Mouse (Mus musculus) liver, embryonic 11.5 days (tissue): ENCODE data around the gene Pgf. TPM values are rescaled to one million over a fixed set of nuclear protein-coding genes. Genes with fewer than 3 reads are reported as not detected.

Experiments
- ATAC-seq: fragments of 200-750 bp; cut with Nextera tagmentation; replicated peaks from 2 replicates; pipeline ENCODE4 v1.8.0; 2017; ENCODE audit warnings: moderate number of reproducible peaks, mild to moderate bottlenecking, moderate TSS enrichment, moderate library complexity; ENCODE audit not compliant: low FRiP score
- DNase-seq: peaks from one replicate; pipeline ENCODE4 v3.0.0-alpha.2; 2017; ENCODE audit warnings: low spot score
- H3K27ac ChIP-seq: fragments of 300-500 bp; sonication (generic); 2 replicates; pipeline ENCODE4 v1.5.1; 2014; ENCODE audit warnings: mild to moderate bottlenecking, low read depth, low read length, control low read depth
- H3K27me3 ChIP-seq: fragments of 300-500 bp; sonication (generic); replicated peaks from 2 replicates; pipeline ENCODE4 v1.6.1; 2014; ENCODE audit warnings: low read length, mixed read lengths; ENCODE audit not compliant: control insufficient read depth, insufficient read depth
- H3K36me3 ChIP-seq: fragments of 300-500 bp; sonication (generic); 2 replicates; pipeline ENCODE4 v1.6.1; 2014; ENCODE audit warnings: mild to moderate bottlenecking, low read length, moderate library complexity, mixed read lengths; ENCODE audit not compliant: control insufficient read depth, insufficient read depth
- H3K4me1 ChIP-seq: fragments of 300-500 bp; sonication (generic); replicated peaks from 2 replicates; pipeline ENCODE4 v1.6.1; 2014; ENCODE audit warnings: low read length, mixed read lengths; ENCODE audit not compliant: control insufficient read depth, insufficient read depth
- H3K4me2 ChIP-seq: fragments of 300-500 bp; sonication (generic); 2 replicates; pipeline ENCODE4 v1.6.1; 2014; ENCODE audit warnings: mild to moderate bottlenecking, control low read depth, moderate library complexity
- H3K4me3 ChIP-seq: fragments of 300-500 bp; sonication (generic); 2 replicates; pipeline ENCODE4 v1.5.1; 2014; ENCODE audit warnings: low read depth, low read length, control low read depth
- H3K9ac ChIP-seq: fragments of 300-500 bp; sonication (generic); 2 replicates; pipeline ENCODE4 v1.6.1; 2014; ENCODE audit warnings: low read depth, low read length, control low read depth
- H3K9me3 ChIP-seq: fragments of 300-500 bp; sonication (generic); 2 replicates; pipeline ENCODE4 v1.6.1; 2016; ENCODE audit warnings: low read length, inconsistent platforms, mixed read lengths; ENCODE audit not compliant: control insufficient read depth
- WGBS: fragments of 180-500 bp; shearing (Covaris S2); extraction: QIAGEN DNeasy Blood & Tissue Kit; methylation state at CpG from one replicate; pipeline ENCODE4 v1.1.7; 2014; 5-methylcytosine and 5-hydroxymethylcytosine counted together
- polyA plus RNA-seq: library from polyadenylated mRNA; unstranded; fragments of >200 nt; fragmentation: Nextera tagmentation; extraction: Ambion mirVana; gene quantifications from 2 replicates; pipeline ENCODE4 v1.2.1, GENCODE M21; 2014

The Pgf gene
- polyA plus RNA-seq, 1 experiment from 2014 or later, result 5.7 TPM

GRCm38 (mm10) chr12:85170948-85171307, 6.7 kb downstream of the Pgf start:
- ATAC-seq (no peak), DNase-seq (no peak)
- H3K9me3 ChIP-seq, result no peaks in the 10 kb centered on the region
- H3K4me2 ChIP-seq, result no peak overlapping the region
- H3K4me1 ChIP-seq, result peaks cover 7% of the 10 kb centered on the region; the same call in 1 of the 2 replicates
- H3K36me3 ChIP-seq, result no peaks in the 10 kb centered on the region
- no peak overlapping the region for H3K4me3 ChIP-seq
- WGBS, result 81% methylated on average over 3 of the region's 3 CpGs
- H3K27me3 ChIP-seq, result peaks cover 8% of the 10 kb centered on the region
- H3K27ac ChIP-seq, result no peak overlapping the region
- H3K9ac ChIP-seq, result no peak overlapping the region

GRCm38 (mm10) chr12:85170284-85170947, 7.2 kb downstream of the Pgf start:
- H3K27me3 ChIP-seq, result peaks cover 3% of the 10 kb centered on the region
- H3K9ac ChIP-seq, result no peak overlapping the region
- no peak overlapping the region for H3K4me2 ChIP-seq
- H3K4me3 ChIP-seq, result no peak overlapping the region
- no peaks in the 10 kb centered on the region for H3K9me3 ChIP-seq
- DNase-seq, result no peak
- H3K36me3 ChIP-seq, result no peaks in the 10 kb centered on the region
- WGBS, result 81% methylated on average over 11 of the region's 11 CpGs
- H3K27ac ChIP-seq, result no peak overlapping the region
- H3K4me1 ChIP-seq, result peaks cover 2% of the 10 kb centered on the region; the same call in 1 of the 2 replicates
- no peak for ATAC-seq

- 0 out of 2 replicates have a peak, but pooled peaks have one; percentile 29 for ATAC-seq
- H3K27me3 ChIP-seq, result no peaks in the 10 kb centered on the region; the same call in 1 of the 2 replicates
- H3K4me1 ChIP-seq, result no peaks in the 10 kb centered on the region
- WGBS, result 65% methylated on average over 3 of the region's 3 CpGs
- no peak for DNase-seq
- no peak overlapping the region for H3K9ac ChIP-seq
- no peak overlapping the region for H3K4me2 ChIP-seq
- H3K27ac ChIP-seq, result no peak overlapping the region
- H3K36me3 ChIP-seq, result no peaks in the 10 kb centered on the region
- H3K9me3 ChIP-seq, result no peaks in the 10 kb centered on the region
- H3K4me3 ChIP-seq, result no peak overlapping the region
These were observed 7.7 kb downstream of the Pgf start for GRCm38 (mm10) chr12:85169877-85170276.

GRCm38 (mm10) chr12:85169117-85169858, 8.3 kb downstream of the Pgf start:
- Histone ChIP-seq H3K9ac (no peak overlapping the region), H3K27ac (no peak overlapping the region), H3K9me3 (no peaks in the 10 kb centered on the region), H3K36me3 (no peaks in the 10 kb centered on the region), H3K4me2 (peak overlapping the region; percentile 44), H3K4me3 (0 out of 2 replicates have a peak overlapping the region, but pooled peaks have one; percentile 22), H3K27me3 (no peaks in the 10 kb centered on the region), H3K4me1 (no peaks in the 10 kb centered on the region)
- WGBS, result 22% methylated on average over 27 of the region's 27 CpGs
- DNase-seq, result peak; percentile 79
- ATAC-seq, result peak; percentile 76

- H3K4me1 ChIP-seq, result no peaks in the 10 kb centered on the region
- no peak overlapping the region for H3K4me2 ChIP-seq
- ATAC-seq, result no peak
- H3K9me3 ChIP-seq, result no peaks in the 10 kb centered on the region
- H3K27me3 ChIP-seq, result no peaks in the 10 kb centered on the region
- no peak for DNase-seq
- H3K36me3 ChIP-seq, result no peaks in the 10 kb centered on the region
- H3K9ac ChIP-seq, result no peak overlapping the region
- H3K27ac ChIP-seq, result no peak overlapping the region
- H3K4me3 ChIP-seq, result no peak overlapping the region
- WGBS, result 87% methylated on average over 9 of the region's 9 CpGs
These were observed 11.0 kb downstream of the Pgf start for GRCm38 (mm10) chr12:85166631-85167030.

GRCm38 (mm10) chr12:85164996-85165395, 12.6 kb downstream of the Pgf start:
- H3K27me3 ChIP-seq, result no peaks in the 10 kb centered on the region
- no peaks in the 10 kb centered on the region for H3K36me3 ChIP-seq
- no peak overlapping the region for H3K4me3 ChIP-seq
- DNase-seq (no peak), ATAC-seq (no peak)
- no peak overlapping the region for H3K4me2 ChIP-seq
- 86% methylated on average over 5 of the region's 5 CpGs for WGBS
- H3K4me1 ChIP-seq, result no peaks in the 10 kb centered on the region
- H3K9me3 ChIP-seq, result no peaks in the 10 kb centered on the region
- H3K27ac ChIP-seq, result no peak overlapping the region
- no peak overlapping the region for H3K9ac ChIP-seq

- ATAC-seq, result no peak
- no peak for DNase-seq
- Histone ChIP-seq H3K9me3 (no peaks in the 10 kb centered on the region), H3K36me3 (no peaks in the 10 kb centered on the region), H3K9ac (no peak overlapping the region), H3K4me2 (no peak overlapping the region), H3K4me3 (no peak overlapping the region), H3K27me3 (no peaks in the 10 kb centered on the region), H3K4me1 (no peaks in the 10 kb centered on the region), H3K27ac (no peak overlapping the region)
- WGBS, result 75% methylated on average over 5 of the region's 5 CpGs
These were observed 18.0 kb downstream of the Pgf start for GRCm38 (mm10) chr12:85159592-85159991.

GRCm38 (mm10) chr12:85158801-85159200, 18.8 kb downstream of the Pgf start:
- no peaks in the 10 kb centered on the region for H3K27me3 ChIP-seq
- DNase-seq, result no peak
- H3K4me2 ChIP-seq, result no peak overlapping the region
- H3K9ac ChIP-seq, result no peak overlapping the region
- WGBS, result 87% methylated on average over 8 of the region's 8 CpGs
- no peaks in the 10 kb centered on the region for H3K36me3 ChIP-seq
- H3K27ac ChIP-seq, result no peak overlapping the region
- H3K9me3 ChIP-seq, result no peaks in the 10 kb centered on the region
- no peak overlapping the region for H3K4me3 ChIP-seq
- ATAC-seq, result no peak
- no peaks in the 10 kb centered on the region for H3K4me1 ChIP-seq
